Mouse (Mus musculus) v-Abl transformed pro-B cells (cell line): ENCODE results near the gene Gm11562.
"Not testable (repeated sequence)": the region's sequence is repeated elsewhere in the genome, so short reads cannot be mapped to it uniquely, and the experiment has no call there.

Source experiments
- in situ Hi-C, 2 experiments: fragments of 400-800 bp; cut with MboI; formaldehyde crosslinking; loops; one replicate each; pipeline ENCODE4 v1.15.1; 2025; ENCODE audit not compliant: unreplicated experiment in 2 of 2

Gm11562 gene

DNA sequence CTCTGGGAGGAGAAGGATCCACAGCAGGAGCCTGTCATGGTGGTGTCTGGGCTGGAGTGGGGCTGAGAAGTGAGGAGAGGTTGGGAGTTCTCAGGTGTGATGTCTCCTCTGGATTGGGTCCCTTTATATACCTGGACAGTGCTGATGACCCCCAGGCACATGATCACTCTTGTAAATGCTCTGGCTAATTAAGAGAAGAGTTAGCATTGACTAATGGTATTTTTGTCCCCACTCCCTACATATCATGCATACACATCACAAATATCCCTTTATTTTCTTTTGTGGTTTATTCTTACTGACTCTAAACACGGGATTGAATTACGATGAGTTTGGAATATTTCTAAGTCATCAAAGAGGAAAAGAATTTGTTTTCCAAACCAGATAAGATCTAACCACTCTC is at the start of gene Gm11562:
Gene Gm11562 (minus strand): TSS at position 101 of the 400 bp plus-strand sequence.
- in situ Hi-C loops: no loop called here

DNA sequence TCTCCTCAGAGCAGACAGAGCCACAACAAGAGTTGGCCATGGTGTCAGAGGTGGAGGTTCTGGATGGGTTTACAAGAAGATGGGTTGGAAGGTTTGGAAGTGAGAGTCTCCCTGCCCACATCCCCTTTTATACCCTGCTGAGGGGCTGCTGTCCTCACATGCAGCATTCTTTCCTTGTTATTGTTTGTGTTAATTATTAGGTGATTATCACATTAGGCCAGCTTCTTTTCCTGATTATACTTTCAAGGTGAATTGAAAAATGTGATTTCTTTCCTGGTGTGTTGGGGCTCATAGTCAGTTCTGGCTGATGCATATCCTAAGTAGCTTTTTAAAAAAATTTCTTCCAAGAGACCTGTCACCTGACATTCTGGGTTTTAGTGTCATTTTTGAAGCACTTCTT is 45.6 kb upstream of the Gm11562 start, which contains the start of gene Krtap4-6:
Gene Krtap4-6 (minus strand): TSS at position 101 of the 400 bp plus-strand sequence.
- in situ Hi-C loops: no loop called here

DNA sequence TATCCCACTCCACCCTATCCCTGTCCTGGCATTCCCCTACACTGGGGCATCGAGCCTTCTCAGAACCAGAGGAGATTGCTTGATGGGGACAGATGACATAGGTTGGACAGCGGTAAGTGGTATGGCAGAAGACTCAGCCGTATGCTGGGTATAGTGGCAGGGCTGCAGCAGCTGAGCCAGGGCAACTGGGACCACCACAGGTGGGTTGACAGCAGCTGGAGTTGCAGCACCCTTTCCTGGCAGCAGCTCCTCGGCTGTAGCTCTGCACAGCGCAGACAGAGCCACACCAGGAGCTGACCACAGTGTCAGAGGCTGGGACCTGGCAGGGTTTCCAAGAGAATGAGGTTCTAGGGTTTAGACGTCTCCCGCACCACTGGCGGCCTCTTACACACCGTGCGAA is 42.6 kb upstream of the Gm11562 start:
- in situ Hi-C loops: no loop called here

DNA sequence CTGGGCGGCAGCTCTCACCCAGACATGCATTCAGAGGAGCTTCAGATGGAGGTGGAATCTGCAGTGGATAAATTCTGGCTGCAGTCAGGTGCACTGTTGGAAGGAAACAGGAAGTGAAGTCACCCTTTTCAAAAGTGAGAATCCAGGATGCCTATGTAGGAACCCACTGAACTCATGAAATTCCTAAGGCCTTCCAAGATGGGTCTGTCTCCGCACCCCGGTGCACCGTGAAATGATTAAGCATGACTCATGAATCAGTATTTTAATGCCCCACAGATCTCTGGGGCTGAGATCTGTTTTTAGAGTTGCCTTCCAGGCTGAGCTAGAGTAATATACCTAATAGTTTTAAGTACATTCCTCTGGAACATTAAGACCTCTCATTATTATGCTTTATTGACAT is 39.0 kb upstream of the Gm11562 start:
- in situ Hi-C loops: no loop called here

DNA sequence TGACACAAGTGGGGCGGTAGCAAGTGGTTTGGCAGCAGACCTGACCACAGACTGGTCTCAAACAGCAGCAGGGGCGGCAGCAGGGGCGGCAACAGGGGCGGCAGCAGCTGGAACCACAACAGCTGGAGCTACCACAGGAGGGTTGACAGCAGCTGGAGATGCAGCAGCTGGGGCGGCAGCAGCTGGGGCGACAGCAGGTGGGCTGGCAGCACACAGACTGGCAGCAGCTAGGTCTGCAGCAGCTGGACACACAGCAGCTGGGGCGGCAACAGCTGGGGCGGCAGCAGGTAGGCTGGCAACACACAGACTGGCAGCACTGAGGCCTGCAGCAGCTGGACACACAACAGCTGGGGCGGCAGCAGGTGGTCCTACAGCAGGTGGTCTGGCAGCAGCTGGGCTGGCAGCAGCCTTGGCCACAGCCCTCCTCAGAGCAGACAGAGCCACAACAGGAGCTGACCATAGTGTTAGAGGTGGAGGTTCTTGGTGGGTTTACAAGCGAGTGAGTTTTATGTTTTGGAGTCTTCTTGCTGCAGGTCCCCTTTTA is 38.3 kb upstream of the Gm11562 start, which contains the start of gene Gm11563:
Gene Gm11563 (minus strand): TSS at position 494 of the 544 bp plus-strand sequence.
- in situ Hi-C loops: not testable (repeated sequence)

DNA sequence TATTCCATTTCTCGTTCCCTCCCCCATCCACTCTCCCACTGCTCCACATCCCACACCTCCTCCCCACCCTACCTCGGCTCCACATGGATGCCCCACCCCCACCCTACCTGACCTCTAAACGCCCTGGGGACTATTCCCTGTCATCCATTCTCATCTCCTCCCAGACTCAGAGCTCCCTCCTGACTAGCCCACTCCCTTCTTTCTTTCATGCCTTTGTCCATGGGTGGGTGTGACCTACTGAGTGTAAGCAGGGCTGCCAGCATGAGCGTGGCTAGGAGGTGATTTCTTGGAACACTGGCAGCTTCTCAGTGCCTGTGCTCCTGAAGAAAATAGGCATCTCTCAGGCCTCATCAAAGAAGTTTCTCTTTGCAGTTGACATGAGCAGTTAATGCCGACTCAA is 36.8 kb upstream of the Gm11562 start:
- in situ Hi-C loops: no loop called here

DNA sequence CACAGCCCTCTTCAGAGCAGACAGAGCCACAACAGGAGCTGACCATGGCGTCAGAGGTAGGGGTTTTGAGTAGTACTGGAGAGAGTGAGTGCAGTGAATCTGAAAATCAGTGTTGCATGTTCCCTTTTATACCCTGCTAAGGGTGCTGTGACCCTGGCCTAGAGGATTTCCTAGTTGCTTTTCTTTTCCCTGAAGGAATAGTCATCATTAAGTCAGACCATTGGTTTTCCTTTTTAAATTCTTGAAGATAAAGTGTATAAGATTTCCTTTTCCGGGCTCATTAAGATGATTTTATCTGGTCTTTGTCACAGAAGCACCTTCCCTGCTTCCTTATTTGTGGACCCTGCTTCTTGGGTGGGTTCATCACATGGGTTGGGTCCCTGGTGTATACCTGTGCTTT is 29.9 kb upstream of the Gm11562 start, which contains the start of gene Gm11555:
Gene Gm11555 (minus strand): TSS at position 101 of the 400 bp plus-strand sequence.
- in situ Hi-C loops: no loop called here

DNA sequence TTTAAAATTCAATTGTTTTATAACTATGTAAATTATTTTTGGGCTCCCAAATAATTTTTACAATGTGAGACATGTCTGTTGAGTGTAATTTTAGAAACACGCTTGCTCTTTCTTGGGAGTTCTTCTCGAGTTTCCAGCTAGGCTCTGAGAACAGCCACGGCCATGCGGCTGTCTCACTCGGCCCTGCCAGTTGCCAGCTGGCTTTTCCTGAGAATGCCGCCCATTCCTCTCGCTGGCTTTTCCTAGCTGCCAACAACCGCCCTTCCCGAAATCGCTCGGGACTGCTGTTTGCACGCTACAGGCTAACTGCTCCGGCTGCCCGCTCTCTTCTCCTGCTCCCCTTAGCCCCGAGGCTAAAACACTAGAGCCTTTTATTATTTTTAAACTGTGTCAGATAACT is 26.2 kb upstream of the Gm11562 start:
- in situ Hi-C loops: no loop called here

DNA sequence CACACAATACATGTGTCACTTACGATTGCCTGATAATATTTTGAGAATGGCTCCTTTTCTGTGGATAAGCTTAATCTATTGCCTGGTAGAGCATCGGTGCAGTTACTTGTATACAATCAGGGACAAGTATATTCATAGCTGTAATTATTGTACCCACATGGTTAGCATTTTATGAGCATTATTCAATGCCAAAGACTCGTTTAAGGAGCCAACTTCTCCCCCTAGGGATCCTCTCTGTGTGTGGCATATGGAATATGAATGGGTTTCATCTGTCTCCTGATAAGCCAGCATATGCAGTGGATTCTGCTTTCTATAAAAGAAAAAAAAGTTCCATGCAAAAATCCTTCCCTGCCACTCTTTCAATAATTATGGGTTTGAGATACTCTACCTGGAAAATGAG is 24.1 kb upstream of the Gm11562 start:
- in situ Hi-C loops: no loop called here

DNA sequence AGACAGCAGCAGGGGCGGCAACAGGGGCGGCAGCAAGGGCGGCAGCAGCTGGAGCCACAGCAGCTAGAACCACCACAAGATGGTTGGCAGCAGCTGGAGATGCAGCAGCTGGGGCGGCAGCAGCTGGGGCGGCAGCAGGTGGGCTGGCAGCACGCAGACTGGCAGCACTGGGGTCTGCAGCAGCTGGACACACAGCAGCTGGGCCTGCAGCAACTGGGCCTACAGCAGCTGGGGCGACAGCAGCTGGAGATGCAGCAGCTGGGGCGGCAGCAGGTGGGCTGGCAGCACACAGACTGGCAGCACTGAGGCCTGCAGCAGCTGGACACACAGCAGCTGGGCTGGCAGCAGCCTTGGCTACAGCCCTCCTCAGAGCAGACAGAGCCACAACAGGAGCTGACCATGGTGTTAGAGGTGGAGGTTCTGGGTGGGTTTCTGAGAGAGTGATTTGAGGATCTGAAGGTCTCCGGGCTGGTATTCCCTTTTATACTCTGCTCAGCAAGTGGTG is 23.5 kb upstream of the Gm11562 start, which contains the start of gene Krtap4-7:
Gene Krtap4-7 (minus strand): TSS at position 455 of the 505 bp plus-strand sequence.
- in situ Hi-C loops: not testable (repeated sequence)

DNA sequence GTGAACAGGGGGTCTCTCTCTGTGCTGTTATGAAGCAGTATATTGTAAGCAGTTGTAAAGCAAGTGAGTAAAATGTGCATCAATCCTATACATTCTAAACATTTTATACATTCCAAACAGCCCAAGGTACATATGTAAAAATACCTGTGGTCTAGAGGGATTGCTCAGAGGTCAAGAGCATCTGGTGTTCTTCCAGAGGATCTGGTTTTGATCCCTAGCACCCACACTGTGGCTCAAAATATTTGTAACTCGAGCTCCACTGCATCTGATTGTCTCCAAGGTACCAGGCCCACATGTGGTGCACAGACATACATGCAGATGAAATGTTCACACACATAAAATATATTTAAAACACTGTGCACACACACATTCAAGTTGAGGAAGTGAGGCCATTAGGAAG is 20.7 kb upstream of the Gm11562 start:
- in situ Hi-C loops: no loop called here

DNA sequence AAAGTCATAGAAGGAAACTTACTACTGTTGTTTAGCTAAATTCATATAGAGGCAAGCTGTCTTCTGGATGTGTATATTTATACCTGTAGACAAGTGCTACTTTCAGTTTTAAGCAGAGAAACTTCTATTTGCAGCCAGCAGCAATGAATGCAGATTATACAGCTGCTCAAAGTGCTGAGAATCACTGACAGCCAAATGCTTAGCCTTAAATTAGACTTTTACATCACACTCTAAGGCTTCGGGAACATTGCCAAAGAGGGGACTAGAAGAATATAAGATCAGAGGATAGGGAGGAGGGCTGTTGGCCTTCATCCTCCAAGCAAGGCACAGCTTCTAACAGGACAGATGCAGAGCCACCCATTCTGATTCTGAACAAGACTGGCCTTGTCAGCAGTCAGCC is 16.9 kb upstream of the Gm11562 start:
- in situ Hi-C loops: no loop called here

DNA sequence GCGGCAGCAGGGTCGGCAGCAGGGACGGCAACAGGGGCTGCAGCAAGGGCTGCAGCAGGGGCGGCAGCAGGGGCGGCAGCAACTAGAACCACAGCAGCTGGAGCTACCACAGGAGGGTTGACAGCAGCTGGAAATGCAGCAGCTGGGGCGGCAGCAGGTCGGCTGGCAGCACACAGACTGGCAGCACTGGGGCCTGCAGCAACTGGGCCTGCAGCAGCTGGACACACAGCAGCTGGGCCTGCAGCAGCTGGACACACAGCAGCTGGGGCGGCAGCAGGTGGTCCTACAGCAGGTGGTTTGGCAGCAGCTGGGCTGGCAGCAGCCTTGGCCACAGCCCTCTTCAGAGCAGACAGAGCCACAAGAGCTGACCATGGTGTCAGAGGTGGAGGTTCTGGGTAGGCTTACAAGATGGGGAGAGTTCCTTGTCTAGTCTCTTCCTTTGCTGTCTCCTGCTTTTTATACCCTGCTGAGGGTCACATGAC is 14.5 kb upstream of the Gm11562 start, which contains the start of gene Krtap4-2:
Gene Krtap4-2 (minus strand): TSS at position 432 of the 482 bp plus-strand sequence.
- in situ Hi-C loops: no loop called here

DNA sequence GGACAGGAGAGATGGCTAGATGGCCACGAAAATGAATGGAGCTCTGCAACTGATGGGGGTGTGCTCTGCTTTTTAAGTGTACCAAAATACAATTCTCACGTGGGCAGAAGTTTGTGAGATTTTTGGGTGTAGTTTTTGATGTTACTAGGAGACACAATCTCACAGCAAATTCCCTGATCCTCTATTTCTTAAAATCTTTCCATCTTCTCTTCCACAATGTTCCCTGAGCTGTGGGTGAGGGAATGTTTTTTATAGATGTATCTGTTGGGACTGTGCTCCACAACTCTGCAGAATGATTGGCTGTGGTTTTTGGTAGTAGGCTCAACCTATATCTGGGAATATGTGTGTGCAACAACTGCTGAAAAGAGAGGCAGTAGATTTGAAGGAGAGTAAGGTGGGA is 13.1 kb upstream of the Gm11562 start:
- in situ Hi-C loops: no loop called here

DNA sequence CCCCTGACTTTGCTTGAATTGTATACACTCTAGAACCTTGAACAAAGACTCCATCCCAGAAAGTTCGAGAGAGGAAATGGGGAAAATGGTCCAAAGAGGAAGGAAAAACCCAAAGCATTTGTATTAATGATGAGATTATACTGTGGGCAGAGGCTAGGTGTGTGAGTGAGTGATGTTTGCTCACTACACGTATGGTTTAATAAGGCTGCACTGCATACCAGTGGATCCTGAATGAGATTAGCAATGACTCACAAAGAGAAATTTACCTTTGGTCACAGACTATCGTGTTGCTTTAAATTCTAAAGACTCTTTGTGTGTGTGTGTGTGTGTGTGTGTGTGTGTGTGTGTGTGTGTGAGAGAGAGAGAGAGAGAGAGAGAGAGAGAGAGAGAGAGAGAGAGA is 10.7 kb upstream of the Gm11562 start:
- in situ Hi-C loops: no loop called here

DNA sequence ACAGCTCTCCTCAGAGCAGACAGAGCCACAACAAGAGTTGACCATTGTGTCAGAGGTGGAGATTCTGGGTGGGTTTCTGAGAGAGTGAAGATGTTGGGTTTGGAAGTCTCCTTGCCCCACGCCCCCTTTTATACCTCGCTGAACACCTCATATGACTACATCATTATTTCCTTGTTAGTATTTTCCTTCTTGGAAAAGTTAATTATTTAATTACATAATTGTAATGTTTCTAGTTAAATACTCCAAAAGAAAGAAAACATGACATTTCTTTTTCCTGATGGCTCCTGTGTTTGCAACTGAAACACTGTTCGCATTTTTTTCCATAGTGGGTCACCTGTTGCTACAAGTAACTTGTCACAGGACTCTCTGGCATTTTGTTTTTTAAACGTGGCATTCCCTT is 7.9 kb upstream of the Gm11562 start, which contains the start of gene Krtap4-1:
Gene Krtap4-1 (minus strand): TSS at position 101 of the 400 bp plus-strand sequence.
- in situ Hi-C loops: no loop called here

DNA sequence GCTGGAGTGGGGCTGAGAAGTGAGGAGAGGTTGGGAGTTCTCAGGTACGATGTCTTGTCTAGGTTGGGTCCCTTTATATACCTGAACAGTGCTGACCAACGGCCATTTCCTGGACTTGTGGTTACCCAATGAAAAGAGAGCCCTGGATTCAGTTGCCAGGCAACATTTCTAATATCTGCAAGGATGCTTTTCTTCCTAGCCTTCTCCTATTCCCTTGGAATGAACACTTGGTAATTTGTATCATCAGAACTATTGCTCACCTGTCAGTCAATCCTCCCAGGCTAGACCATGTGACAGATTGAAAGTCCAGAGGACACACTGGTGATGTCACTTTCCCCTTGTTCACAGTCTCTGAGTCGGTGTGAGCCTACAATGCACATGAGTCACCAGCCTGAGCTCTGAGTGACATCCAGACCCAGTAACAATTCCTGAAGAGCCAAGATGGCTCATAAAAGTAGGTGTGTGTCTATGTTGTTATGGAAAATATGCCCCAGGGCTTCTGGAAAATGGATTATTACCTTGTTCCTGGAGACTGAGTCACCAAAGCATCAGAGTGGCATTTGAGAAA is 5.4 kb downstream of the Gm11562 start, which contains the start of gene Krtap2-4:
Gene Krtap2-4 (minus strand): TSS at position 51 of the 568 bp plus-strand sequence.
- in situ Hi-C loops: no loop called here

DNA sequence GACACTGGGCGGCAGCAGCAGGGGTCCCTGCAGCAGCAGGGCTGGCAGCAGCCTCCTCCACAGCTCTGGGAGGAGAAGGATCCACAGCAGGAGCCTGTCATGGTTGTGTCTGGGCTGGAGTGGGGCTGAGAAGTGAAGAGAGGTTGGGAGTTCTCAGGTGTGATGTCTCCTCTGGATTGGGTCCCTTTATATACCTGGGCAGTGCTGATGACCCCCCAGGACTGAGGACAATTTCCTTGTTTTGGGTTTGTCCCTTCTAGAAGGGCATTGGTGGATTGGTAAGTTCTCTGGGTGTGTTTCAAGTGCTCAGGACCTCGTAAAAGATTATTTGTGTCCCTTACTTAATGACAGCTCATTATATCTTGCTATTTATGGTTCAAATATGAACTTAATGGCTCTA is 10.1 kb downstream of the Gm11562 start, which contains the start of gene Gm11937:
Gene Gm11937 (minus strand): TSS at position 101 of the 400 bp plus-strand sequence.
- in situ Hi-C loops: not testable (repeated sequence)

DNA sequence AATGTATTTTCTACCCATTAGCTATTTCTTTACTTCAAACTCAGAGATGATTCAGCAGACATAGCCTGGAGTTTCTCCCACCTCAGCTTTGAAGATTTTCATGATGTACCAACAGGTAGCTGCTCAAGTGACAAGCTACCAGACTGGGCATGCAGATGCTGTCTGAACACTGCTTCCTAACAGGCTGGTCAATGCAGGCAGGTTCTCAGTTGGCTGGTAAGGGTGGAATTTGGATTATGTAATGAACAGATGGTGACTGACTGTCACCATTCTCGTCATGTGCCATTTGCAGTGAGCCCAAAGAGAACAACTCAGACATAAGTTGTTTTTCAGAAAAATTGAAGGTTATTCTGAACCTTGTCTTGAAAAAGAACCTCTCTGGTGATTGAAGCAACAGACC is 11.1 kb downstream of the Gm11562 start:
- in situ Hi-C loops: no loop called here

DNA sequence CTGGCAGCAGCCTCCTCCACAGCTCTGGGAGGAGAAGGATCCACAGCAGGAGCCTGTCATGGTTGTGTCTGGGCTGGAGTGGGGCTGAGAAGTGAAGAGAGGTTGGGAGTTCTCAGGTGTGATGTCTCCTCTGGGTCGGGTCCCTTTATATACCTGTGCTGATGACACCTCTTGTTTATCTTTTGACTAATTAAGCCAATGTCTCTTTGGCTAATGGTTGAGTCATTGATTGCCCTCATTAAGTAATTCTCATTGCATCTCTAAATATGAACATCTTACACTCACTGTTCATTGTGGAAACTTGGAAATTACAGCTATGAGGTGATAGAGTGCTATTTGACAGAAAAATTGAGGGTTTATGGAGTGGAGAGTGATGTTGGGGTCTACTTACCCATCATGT is 17.0 kb downstream of the Gm11562 start, which contains the start of gene Gm11938:
Gene Gm11938 (minus strand): TSS at position 101 of the 400 bp plus-strand sequence.
- in situ Hi-C loops: not testable (repeated sequence)

DNA sequence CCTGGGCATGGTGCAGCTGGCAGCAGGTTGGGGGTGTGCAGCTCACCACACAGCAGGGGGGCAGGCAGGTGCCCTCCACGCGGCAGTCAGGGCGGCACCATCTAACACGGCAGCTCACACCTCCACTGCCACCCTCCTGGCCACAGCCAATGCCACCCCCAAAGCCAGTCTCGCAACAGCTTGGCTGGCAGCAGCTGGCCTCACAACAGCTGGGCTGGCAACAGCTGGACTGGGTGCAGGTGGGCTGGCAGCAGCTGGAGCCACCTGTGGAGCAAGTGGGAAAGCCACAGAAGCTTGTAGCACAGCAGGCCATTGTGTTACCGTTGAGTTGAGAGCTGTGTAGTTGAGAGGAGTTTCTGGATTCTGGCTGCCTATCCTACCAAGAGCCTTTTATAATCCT is 22.5 kb downstream of the Gm11562 start, which contains the start of gene Krtap9-3:
Gene Krtap9-3 (minus strand): TSS at position 364 of the 400 bp plus-strand sequence.
- in situ Hi-C loops: not testable (repeated sequence)
